Mouse (Mus musculus) limb, embryonic 13.5 days (tissue): ENCODE results near the gene Daam2. TPM values are rescaled to one million over a fixed set of nuclear protein-coding genes. Genes with fewer than 3 reads are reported as not detected.
A peak's percentile ranks its signal among the peaks of the same experiment; 100 is the strongest.

Experiments used
- ATAC-seq: fragments of 200-750 bp; cut with Nextera tagmentation; 2 replicates; pipeline ENCODE4 v1.8.0; 2017; ENCODE audit warnings: low read depth, moderate number of reproducible peaks, moderate TSS enrichment; ENCODE audit not compliant: low FRiP score
- H3K27ac ChIP-seq: fragments of 300-500 bp; sonication (generic); 2 replicates; pipeline ENCODE4 v1.5.1; 2015; ENCODE audit warnings: inconsistent platforms, mild to moderate bottlenecking, moderate library complexity
- H3K27me3 ChIP-seq: fragments of 300-500 bp; sonication (generic); 2 replicates; pipeline ENCODE4 v1.6.1; 2015; ENCODE audit warnings: mild to moderate bottlenecking, inconsistent platforms
- H3K36me3 ChIP-seq: fragments of 300-500 bp; sonication (generic); 2 replicates; pipeline ENCODE4 v1.6.1; 2015; ENCODE audit warnings: inconsistent platforms, mild to moderate bottlenecking, moderate library complexity
- H3K4me1 ChIP-seq: fragments of 300-500 bp; sonication (generic); 2 replicates; pipeline ENCODE4 v1.6.1; 2015; ENCODE audit warnings: inconsistent platforms
- H3K4me2 ChIP-seq: fragments of 300-500 bp; sonication (generic); replicated peaks from 2 replicates; pipeline ENCODE4 v1.6.1; 2015; ENCODE audit warnings: inconsistent platforms, mild to moderate bottlenecking, moderate library complexity
- H3K4me3 ChIP-seq: fragments of 300-500 bp; sonication (generic); 2 replicates; pipeline ENCODE4 v1.5.1; 2015; ENCODE audit warnings: moderate library complexity, mild to moderate bottlenecking, inconsistent platforms
- H3K9ac ChIP-seq: fragments of 300-500 bp; sonication (generic); 2 replicates; pipeline ENCODE4 v1.6.1; 2015; ENCODE audit warnings: mild to moderate bottlenecking, inconsistent platforms
- H3K9me3 ChIP-seq: fragments of 300-500 bp; sonication (generic); 2 replicates; pipeline ENCODE4 v1.6.1; 2016; ENCODE audit warnings: inconsistent platforms
- WGBS: fragments of 180-500 bp; shearing (Covaris S2); methylation state at CpG from one replicate; pipeline ENCODE4 v1.1.7; 2015; 5-methylcytosine and 5-hydroxymethylcytosine counted together
- polyA plus RNA-seq: library from polyadenylated mRNA; unstranded; fragments of >200 nt; fragmentation: Nextera tagmentation; extraction: Ambion mirVana; gene quantifications from 2 replicates; pipeline ENCODE4 v1.2.1, GENCODE M21; 2015

Gene Daam2
- polyA plus RNA-seq, 1 experiment from 2014 or later, result 14.7 TPM

DNA sequence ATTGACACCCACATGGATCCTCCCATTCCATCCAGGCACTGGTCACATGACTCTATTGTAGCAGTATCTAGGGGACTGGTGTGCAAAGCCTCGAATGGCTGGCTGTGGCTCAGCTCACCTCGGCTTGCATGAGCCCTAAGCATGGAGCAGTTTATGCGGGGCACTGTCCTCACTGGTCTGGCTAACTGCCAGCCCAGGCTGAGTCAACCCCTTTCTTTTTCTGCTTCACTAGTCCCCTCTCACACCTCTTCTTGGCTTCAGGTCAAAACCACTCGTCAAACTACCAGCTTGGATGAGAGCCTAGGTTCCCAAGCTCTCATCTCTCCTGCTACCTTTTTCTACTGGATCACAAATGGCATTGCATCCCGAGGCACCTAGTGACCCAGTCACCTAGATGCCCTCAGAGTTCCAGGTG, 51.5 kb downstream of the Daam2 start:
- no peak overlapping the region for H3K27ac ChIP-seq
- 0 out of 2 replicates have a peak, but pooled peaks cover 6% of the 10 kb centered on the region for H3K9me3 ChIP-seq
- no peak for ATAC-seq
- H3K9ac ChIP-seq, result no peak overlapping the region
- H3K36me3 ChIP-seq, result peaks cover 8% of the 10 kb centered on the region
- no peaks in the 10 kb centered on the region for H3K27me3 ChIP-seq
- WGBS, result 52% methylated on average over 5 of the region's 5 CpGs
- H3K4me1 ChIP-seq, result peaks cover 14% of the 10 kb centered on the region
- no peak overlapping the region for H3K4me3 ChIP-seq
- no peak overlapping the region for H3K4me2 ChIP-seq

DNA sequence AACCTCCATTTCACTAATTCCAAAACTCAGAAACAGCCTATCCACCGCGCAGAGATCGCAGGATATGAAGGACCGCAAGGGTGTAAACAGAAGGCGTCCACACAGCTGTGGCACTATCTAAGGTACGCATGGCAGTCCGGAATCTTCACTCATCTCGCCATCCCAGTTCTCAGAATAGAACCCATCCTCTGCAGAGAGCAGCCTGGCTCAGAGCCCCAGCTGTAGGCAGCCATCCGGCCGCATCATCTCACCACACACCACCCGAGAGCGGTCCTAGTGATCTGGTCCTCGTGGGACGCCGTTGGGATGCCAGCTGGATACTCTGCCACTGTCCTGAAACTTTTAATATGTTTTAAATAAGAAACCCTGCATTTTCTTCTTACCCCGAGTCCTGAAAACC, 54.7 kb downstream of the Daam2 start:
- no peak for ATAC-seq
- 92% methylated on average over 16 of the region's 16 CpGs for WGBS

DNA sequence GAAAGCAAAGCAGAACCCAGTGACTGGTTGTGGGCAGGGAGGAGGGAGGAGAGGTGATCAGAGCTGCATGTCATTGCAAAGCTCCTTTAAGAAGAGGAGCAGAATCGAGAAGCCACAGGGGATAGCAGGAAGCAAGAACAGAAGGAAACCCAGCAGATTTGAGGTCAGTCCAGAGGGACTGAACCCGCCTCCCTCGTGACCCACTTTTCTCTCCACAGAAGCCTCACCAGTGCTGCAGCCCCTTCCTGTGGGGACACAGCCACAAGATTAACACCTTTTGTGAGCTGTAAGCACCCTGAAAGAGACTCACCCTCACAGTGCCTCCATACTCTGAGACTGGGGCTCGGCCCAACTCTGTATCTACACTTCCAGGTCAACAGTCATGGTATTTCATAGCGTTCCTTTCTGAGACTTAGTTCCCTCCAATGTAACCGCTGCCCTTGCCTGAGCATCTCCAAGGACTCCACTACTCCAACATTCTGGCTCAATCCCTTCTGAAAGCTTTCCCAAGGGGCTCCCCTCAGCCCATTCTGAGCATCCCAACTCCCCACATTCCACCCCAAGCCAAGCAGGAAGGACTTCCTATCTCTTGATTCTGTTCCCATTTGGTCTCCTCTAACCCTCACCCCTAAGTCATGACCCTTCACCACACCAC, 60.8 kb downstream of the Daam2 start:
- no peaks in the 10 kb centered on the region for H3K9me3 ChIP-seq
- H3K4me2 ChIP-seq, result no peak overlapping the region
- H3K36me3 ChIP-seq, result no peaks in the 10 kb centered on the region
- H3K9ac ChIP-seq, result no peak overlapping the region
- H3K4me1 ChIP-seq, result no peaks in the 10 kb centered on the region
- H3K4me3 ChIP-seq, result no peak overlapping the region
- H3K27ac ChIP-seq, result no peak overlapping the region
- 79% methylated on average over 6 of the region's 6 CpGs for WGBS
- no peak for ATAC-seq
- H3K27me3 ChIP-seq, result no peaks in the 10 kb centered on the region

More for the DNA sequence above, 54.7 kb downstream of the Daam2 start:
- H3K4me3 ChIP-seq, result no peak overlapping the region
- H3K36me3 ChIP-seq, result peaks cover 8% of the 10 kb centered on the region
- no peak overlapping the region for H3K27ac ChIP-seq
- H3K4me1 ChIP-seq, result peaks cover 6% of the 10 kb centered on the region; the same call in 1 of the 2 replicates
- H3K9ac ChIP-seq, result no peak overlapping the region
- no peak overlapping the region for H3K4me2 ChIP-seq
- no peaks in the 10 kb centered on the region for H3K27me3 ChIP-seq
- H3K9me3 ChIP-seq, result 0 out of 2 replicates have a peak, but pooled peaks cover 6% of the 10 kb centered on the region

DNA sequence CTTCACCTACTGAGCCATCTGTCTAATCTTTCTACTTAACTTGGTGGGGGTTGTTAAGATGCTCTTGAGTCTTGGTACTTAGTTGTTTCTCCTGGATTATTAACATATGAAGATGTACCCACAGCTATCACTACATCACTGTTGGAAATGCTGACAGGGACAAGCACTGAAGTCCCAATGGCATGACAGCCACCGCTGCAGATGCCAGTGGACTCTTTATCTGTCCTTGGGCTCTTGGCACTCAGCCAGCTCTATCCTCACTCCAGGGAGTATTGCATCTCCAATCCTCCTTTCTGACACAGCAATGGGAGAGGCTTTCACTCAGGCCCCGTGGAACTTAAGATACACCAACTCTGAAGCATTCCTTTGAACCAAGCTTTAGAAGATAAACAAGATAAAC, 63.9 kb downstream of the Daam2 start:
- Histone ChIP-seq H3K4me2 (no peak overlapping the region), H3K4me1 (no peaks in the 10 kb centered on the region), H3K9me3 (no peaks in the 10 kb centered on the region), H3K27ac (no peak overlapping the region), H3K9ac (no peak overlapping the region), H3K27me3 (no peaks in the 10 kb centered on the region), H3K36me3 (peaks cover 18% of the 10 kb centered on the region), H3K4me3 (no peak overlapping the region)
- no peak for ATAC-seq
- WGBS, result 68% methylated on average over 2 of the region's 2 CpGs

DNA sequence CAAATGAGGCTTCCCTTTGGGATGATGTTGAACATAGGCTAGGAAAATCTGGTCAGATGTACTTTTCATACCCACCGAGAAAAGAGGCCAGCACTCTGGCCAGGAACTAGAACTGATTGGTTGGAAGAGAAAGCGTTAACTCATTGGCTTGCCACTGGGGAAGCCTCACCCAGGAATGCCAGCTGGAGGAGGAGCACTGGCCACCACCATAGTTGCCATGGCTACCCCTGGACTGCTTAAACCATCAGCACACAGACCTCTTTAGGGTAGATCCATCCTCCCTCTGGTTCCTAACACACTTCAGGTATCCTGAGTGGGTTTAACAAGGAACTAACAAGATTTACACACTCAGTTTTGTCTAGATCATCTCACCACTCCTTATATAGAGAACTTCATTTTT, 64.5 kb downstream of the Daam2 start:
- Histone ChIP-seq H3K36me3 (peaks cover 24% of the 10 kb centered on the region), H3K27ac (no peak overlapping the region), H3K27me3 (no peaks in the 10 kb centered on the region), H3K4me3 (no peak overlapping the region), H3K4me2 (no peak overlapping the region), H3K4me1 (no peaks in the 10 kb centered on the region), H3K9ac (no peak overlapping the region), H3K9me3 (no peaks in the 10 kb centered on the region)
- 85% methylated on average over 2 of the region's 2 CpGs for WGBS
- no peak for ATAC-seq

DNA sequence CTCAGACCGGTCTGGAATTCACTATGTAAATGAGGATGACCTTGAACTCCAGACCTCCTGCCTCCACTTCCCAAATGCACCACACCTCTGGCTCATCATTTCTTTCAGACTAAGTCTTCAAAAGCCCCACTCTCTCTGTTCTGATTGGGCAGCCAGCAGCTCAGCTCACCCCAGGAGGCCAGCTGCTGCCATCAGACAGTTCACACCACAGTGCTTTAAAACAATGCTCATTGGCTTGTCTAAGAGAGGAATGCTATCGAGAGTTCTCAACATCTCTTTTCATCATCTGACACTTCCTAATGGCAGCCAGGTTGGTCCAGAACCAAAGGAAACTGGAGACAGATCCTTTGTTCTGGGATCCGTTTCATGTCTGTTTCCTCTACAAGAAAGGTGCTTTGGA, 66.0 kb downstream of the Daam2 start:
- Histone ChIP-seq H3K27me3 (no peaks in the 10 kb centered on the region), H3K4me3 (no peak overlapping the region), H3K4me1 (no peaks in the 10 kb centered on the region), H3K27ac (no peak overlapping the region), H3K9me3 (no peaks in the 10 kb centered on the region), H3K9ac (no peak overlapping the region), H3K36me3 (peaks cover 39% of the 10 kb centered on the region), H3K4me2 (no peak overlapping the region)
- 59% methylated on average over 3 of the region's 3 CpGs for WGBS
- no peak for ATAC-seq

DNA sequence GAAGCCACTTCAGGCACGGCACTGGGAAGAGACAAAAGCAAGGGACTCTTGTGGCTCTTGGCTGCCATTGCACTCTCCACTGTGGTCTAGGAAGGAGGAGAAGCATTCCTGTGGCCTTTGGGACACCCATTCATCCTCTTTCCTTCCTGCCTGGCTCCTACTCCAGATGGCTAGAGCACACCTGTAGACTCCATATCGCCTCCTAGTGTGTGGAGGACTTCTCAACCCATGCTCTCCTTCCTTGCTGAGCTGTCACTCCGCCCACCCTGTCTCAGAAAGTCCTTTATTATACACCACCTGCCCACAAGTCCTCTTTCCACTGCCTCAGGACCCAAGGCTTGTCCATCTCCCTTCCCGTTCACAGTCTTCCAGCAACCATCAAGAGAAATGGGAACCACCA, 70.9 kb downstream of the Daam2 start:
- no peaks in the 10 kb centered on the region for H3K27me3 ChIP-seq
- no peak overlapping the region for H3K27ac ChIP-seq
- no peaks in the 10 kb centered on the region for H3K4me1 ChIP-seq
- no peak overlapping the region for H3K9ac ChIP-seq
- no peaks in the 10 kb centered on the region for H3K9me3 ChIP-seq
- peaks cover 74% of the 10 kb centered on the region for H3K36me3 ChIP-seq
- no peak overlapping the region for H3K4me3 ChIP-seq
- WGBS, result 92% methylated on average over 4 of the region's 4 CpGs
- no peak for ATAC-seq
- no peak overlapping the region for H3K4me2 ChIP-seq

DNA sequence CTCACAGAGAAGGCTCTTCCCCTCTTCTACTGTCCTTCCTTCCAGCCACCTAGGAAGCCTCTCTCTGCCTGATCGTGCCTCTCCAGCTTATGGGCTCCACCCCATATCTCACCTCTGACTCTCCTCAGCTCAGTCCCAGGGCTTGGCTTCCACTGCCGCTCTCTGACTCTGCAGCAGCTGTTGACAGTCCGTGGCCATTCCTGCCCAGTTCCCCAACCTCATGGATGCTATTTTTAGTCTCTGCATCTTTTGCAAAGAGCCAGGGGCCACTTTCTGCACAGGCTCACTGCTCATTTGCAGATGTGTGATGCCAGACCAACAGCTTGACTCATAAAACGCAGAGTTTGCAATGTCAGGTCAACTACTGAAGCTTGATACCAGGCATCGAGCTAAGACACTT, 75.0 kb downstream of the Daam2 start:
- 56% methylated on average over 5 of the region's 5 CpGs for WGBS

DNA sequence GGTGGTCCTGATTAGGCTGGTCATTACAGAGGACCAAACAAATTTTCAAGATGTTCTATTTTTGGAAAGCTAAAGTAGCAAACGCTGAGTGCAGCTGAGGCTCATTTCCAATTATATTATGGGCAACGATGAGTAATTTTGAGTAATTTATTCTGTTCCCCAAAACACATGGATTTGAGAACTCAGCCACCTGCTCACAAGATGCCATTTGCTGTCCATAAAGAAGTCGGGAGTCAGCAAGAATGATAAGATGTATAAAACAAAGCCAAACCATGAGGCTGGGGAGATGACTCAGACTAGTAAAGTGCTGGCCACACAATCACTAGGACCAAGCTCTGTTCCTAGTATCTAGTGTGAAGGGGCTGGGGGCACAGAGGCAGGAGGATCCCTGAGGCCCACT, 79.7 kb downstream of the Daam2 start:
- H3K4me2 ChIP-seq, result no peak overlapping the region
- no peaks in the 10 kb centered on the region for H3K27me3 ChIP-seq
- peaks cover 96% of the 10 kb centered on the region for H3K36me3 ChIP-seq
- H3K4me3 ChIP-seq, result no peak overlapping the region
- H3K4me1 ChIP-seq, result no peaks in the 10 kb centered on the region
- no peak overlapping the region for H3K27ac ChIP-seq
- ATAC-seq, result no peak
- H3K9ac ChIP-seq, result no peak overlapping the region
- H3K9me3 ChIP-seq, result no peaks in the 10 kb centered on the region
- 87% methylated on average over 3 of the region's 3 CpGs for WGBS

More for the DNA sequence above, 75.0 kb downstream of the Daam2 start:
- Histone ChIP-seq H3K4me2 (no peak overlapping the region), H3K36me3 (peaks cover 85% of the 10 kb centered on the region), H3K27me3 (no peaks in the 10 kb centered on the region), H3K9me3 (no peaks in the 10 kb centered on the region), H3K4me1 (no peaks in the 10 kb centered on the region), H3K4me3 (no peak overlapping the region), H3K27ac (no peak overlapping the region), H3K9ac (no peak overlapping the region)
- ATAC-seq, result no peak

DNA sequence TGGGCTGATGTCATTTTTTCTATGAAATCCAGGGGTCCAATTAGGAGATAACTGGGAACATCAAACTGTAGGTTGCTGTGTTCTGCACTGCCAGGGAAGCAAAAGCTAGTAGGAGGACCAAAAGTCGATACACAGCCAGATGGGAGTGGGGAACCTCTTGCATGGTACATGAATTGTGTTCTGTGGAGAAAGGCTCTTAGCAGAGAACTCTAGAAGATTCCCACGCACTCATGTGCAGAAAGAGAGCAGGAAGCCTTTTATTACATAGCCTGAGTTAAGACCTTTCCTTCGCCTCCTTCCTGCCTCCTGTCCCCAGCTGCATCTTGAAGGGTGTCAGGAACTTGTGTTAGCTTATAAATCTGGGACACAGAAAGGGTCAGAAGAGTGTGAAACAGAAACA, 82.3 kb downstream of the Daam2 start:
- H3K27me3 ChIP-seq, result no peaks in the 10 kb centered on the region
- no peak for ATAC-seq
- no peaks in the 10 kb centered on the region for H3K4me1 ChIP-seq
- 84% methylated on average over 3 of the region's 3 CpGs for WGBS
- H3K36me3 ChIP-seq, result peaks cover 93% of the 10 kb centered on the region
- H3K4me2 ChIP-seq, result no peak overlapping the region
- no peak overlapping the region for H3K9ac ChIP-seq
- no peak overlapping the region for H3K4me3 ChIP-seq
- no peaks in the 10 kb centered on the region for H3K9me3 ChIP-seq
- H3K27ac ChIP-seq, result no peak overlapping the region

DNA sequence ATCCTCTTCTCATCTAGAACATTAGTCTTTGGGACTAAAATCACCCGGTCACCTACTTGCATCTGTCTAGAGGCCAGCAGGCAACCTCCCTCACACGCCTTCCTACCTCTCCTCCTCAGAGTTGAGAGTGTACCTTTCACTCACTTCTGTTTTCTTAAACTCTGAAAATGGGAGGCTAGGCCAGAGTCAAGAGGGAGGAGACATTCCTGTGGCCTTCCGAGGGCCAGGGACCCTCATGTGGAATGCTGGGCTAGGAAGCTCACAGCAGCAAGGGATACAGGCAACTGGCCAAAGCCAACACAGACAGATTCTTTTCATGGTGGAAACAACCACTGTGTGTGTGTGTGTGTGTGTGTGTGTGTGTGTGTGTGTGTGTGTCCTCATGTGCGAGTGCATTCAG, 86.8 kb downstream of the Daam2 start:
- 71% methylated on average over 4 of the region's 4 CpGs for WGBS
- ATAC-seq, result peak; percentile 54; the same call in 1 of the 2 replicates
- no peak overlapping the region for H3K9ac ChIP-seq
- H3K27me3 ChIP-seq, result no peaks in the 10 kb centered on the region
- H3K27ac ChIP-seq, result no peak overlapping the region
- no peaks in the 10 kb centered on the region for H3K9me3 ChIP-seq
- no peak overlapping the region for H3K4me3 ChIP-seq
- H3K4me2 ChIP-seq, result no peak overlapping the region
- H3K36me3 ChIP-seq, result peaks cover 81% of the 10 kb centered on the region
- H3K4me1 ChIP-seq, result peaks cover 8% of the 10 kb centered on the region

DNA sequence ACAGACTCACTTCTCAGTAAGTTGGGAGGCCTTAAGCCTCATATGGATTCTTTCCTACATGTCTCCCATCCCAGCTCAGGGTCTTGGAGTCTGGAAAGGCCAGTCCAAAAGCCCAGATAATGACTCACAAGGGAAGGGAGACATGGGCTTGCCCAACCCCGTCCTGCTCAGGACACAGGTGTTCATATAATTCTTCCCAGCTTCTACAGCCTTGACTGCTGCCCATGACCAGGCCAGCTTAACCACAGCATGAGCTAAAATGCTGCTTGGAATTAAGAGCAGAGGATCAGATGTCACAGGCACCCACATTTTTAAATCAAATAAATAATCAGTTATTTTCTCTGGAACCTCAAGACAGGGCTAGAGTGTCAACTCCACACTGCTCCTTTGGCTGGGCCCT, 89.0 kb downstream of the Daam2 start:
- 50% methylated on average over 1 of the region's 1 CpGs for WGBS
- Histone ChIP-seq H3K4me2 (no peak overlapping the region), H3K9me3 (no peaks in the 10 kb centered on the region; the same call in 1 of the 2 replicates), H3K9ac (no peak overlapping the region), H3K27ac (no peak overlapping the region), H3K4me3 (no peak overlapping the region), H3K36me3 (peaks cover 80% of the 10 kb centered on the region), H3K4me1 (peaks cover 8% of the 10 kb centered on the region), H3K27me3 (no peaks in the 10 kb centered on the region)
- ATAC-seq, result no peak

DNA sequence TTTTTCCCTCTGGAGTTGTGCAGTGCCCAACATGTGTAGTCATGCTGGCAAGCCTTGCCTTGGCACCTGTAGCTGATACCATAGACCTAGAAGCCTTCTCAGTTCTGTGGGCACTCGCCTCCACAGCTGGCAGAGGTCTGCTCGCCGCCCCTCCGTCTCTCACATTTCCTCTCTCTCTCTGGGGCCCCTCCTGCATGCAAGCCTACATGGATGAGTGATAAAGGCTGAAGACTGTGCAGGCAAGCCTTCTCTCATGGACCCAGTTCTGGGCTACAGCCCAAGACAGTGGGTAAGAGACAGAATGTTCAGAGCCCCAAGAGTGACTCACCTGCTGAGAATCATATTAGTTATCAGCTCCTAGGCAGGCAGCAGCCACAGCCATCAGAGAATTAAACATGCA, 90.1 kb downstream of the Daam2 start:
- no peak for ATAC-seq
- Histone ChIP-seq H3K9ac (no peak overlapping the region), H3K4me2 (no peak overlapping the region), H3K4me3 (no peak overlapping the region), H3K27ac (no peak overlapping the region), H3K9me3 (no peaks in the 10 kb centered on the region; the same call in 1 of the 2 replicates), H3K4me1 (peaks cover 8% of the 10 kb centered on the region), H3K36me3 (peaks cover 80% of the 10 kb centered on the region), H3K27me3 (no peaks in the 10 kb centered on the region)
- WGBS, result 98% methylated on average over 4 of the region's 4 CpGs
